ENCODE assay signal across 11 mouse cellular contexts in the genomic region with DNA sequence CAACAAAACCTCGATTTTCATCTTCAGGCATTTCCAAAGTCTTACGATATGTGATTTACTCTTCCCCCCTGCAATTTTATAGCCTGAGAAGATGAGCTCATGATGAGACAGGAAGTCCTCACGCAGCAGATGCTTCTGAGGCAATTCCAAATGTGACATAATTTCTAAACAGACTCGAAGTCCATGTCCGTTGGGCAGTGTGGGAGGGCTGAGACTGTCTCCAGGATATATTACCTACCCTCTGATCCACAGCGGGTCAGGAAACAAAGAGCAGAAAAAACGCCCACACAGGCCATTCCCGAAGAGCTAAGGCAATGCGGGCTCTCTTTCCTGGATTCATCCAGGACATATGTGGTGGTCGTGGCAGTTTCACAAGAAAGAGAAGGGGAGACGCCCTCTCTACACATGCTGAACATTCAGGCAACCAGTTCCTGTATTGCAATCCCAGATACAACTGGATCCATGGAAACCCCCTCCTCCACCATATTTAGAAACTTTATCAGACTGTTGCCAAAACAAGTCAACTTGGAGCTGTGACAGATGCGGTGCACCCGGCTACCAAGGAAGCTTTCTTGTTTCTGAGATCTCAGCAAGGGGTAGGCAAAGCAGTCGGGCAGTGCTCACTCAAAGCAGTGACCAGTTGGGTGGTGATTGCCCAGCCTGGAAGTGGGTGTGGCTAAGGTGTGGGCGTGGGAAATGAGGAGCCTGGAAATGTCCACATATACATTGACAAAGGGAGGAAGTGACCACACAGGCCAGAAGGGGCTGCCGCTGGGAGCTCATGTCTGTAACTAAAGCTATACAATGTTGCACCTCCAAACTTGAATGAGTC. TPM values are rescaled to one million over a fixed set of nuclear protein-coding genes. Genes with fewer than 3 reads are reported as not detected.
DNase-seq lines count a peak whose midpoint lies in the region; ATAC-seq and TF ChIP-seq lines count a peak whose summit lies in the region.
"Had no signal": no experiment of that assay in that cellular context is flagged by ENCODE, and none has a peak within 500 bp of the region (broad histone marks: within the 10 kb centered on the region; RNA-seq: fewer than 3 reads in every experiment).

No protein-coding gene starts in this region.

- H3K36me3 ChIP-seq in heart, embryonic 10.5 days = no peaks in the 10 kb centered on the region
- H3K36me3 ChIP-seq in kidney, postnatal 0 days (ENCODE audit: insufficient read depth, low read length) = no peaks in the 10 kb centered on the region
- H3K36me3 ChIP-seq in kidney, adult 2 months (ENCODE audit: control insufficient read depth, insufficient read depth, low read length) = no peaks in the 10 kb centered on the region
- H3K36me3 ChIP-seq: embryonic facial prominence, embryonic 12.5 days had no signal

- H3K27me3 ChIP-seq in heart, embryonic 10.5 days (ENCODE audit: insufficient read depth, poor library complexity, severe bottlenecking) = no peaks in the 10 kb centered on the region
- no peaks in the 10 kb centered on the region for H3K27me3 ChIP-seq in kidney, postnatal 0 days (ENCODE audit: insufficient read depth, low read length)
- H3K27me3 ChIP-seq in kidney, adult 2 months (replicated peaks; ENCODE audit: control insufficient read depth, insufficient read depth, low read length) = no peaks in the 10 kb centered on the region
- H3K27me3 ChIP-seq: embryonic facial prominence, embryonic 12.5 days had no signal

- H3K4me3 ChIP-seq in heart, embryonic 10.5 days = no peak overlapping the region
- no peak overlapping the region for H3K4me3 ChIP-seq in kidney, postnatal 0 days (replicated peaks; ENCODE audit: low read depth, low read length)
- H3K4me3 ChIP-seq in kidney, adult 2 months (ENCODE audit: insufficient read depth, low read depth, low read length) = no peak overlapping the region
- H3K4me3 ChIP-seq: embryonic facial prominence, embryonic 12.5 days had no signal

- no peaks in the 10 kb centered on the region for H3K9me3 ChIP-seq in heart, embryonic 10.5 days
- no peaks in the 10 kb centered on the region for H3K9me3 ChIP-seq in kidney, postnatal 0 days (replicated peaks; ENCODE audit: low read length)
- H3K9me3 ChIP-seq: embryonic facial prominence, embryonic 12.5 days had no signal

- H3K9ac ChIP-seq in kidney, postnatal 0 days (ENCODE audit: low read depth, low read length) = no peak overlapping the region
- H3K9ac ChIP-seq: embryonic facial prominence, embryonic 12.5 days; forebrain, postnatal 0 days had no signal

- no peak for TF ChIP-seq POLR2A in kidney, adult 2 months (IDR thresholded peaks at IDR 0.05; ENCODE audit: low read depth, low read length)

- WGBS in heart, embryonic 10.5 days = 66% methylated on average over 16 of the region's 16 CpGs
- WGBS in kidney, postnatal 0 days = 10% methylated on average over 16 of the region's 16 CpGs
- 15% methylated on average over 16 of the region's 16 CpGs for WGBS in kidney, adult 2 months

- no peak for DNase-seq in heart, embryonic 10.5 days (ENCODE audit: low spot score)
- no peak for DNase-seq in heart, postnatal 10 days
- DNase-seq in kidney, postnatal 0 days (ENCODE audit: low spot score) = peak; percentile 93
- no peak for DNase-seq in kidney, adult 2 months
- DNase-seq in thymus, postnatal 4 days = no peak
- no peak for DNase-seq in frontal cortex, adult 2 months (ENCODE audit: extremely low spot score in 1 of 2, low spot score in 1 of 2)
- DNase-seq: cerebellum, adult 9-10 months; forebrain, postnatal 0 days had no signal

- intact Hi-C loops in heart, postnatal 10 days (cut with DNase I) = loop anchor here (5.0 kb wide), 1 partner anchor 50 kb away; a partner anchor contains a TSS

- peaks cover 24% of the 10 kb centered on the region for H3K4me1 ChIP-seq in heart, embryonic 10.5 days
- peaks cover 6% of the 10 kb centered on the region; the same call in 1 of the 2 replicates for H3K4me1 ChIP-seq in kidney, postnatal 0 days (replicated peaks; ENCODE audit: insufficient read depth, low read length)
- no peaks in the 10 kb centered on the region for H3K4me1 ChIP-seq in kidney, adult 2 months (ENCODE audit: control insufficient read depth, insufficient read depth, low read length)

- ATAC-seq in kidney, postnatal 0 days (replicated peaks; ENCODE audit: low FRiP score, low read depth) = peak; percentile 73
- ATAC-seq in granulocyte monocyte progenitor cell, adult 5-6 weeks (replicated peaks; ENCODE audit: poor library complexity, severe bottlenecking) = peak; percentile 68
- ATAC-seq in megakaryocyte progenitor cell, adult 5-6 weeks (replicated peaks; ENCODE audit: poor library complexity) = peak; percentile 70
- ATAC-seq: forebrain, postnatal 0 days had no signal

- peak overlapping the region; percentile 25 for H3K4me2 ChIP-seq in kidney, postnatal 0 days (ENCODE audit: low read length)
- H3K4me2 ChIP-seq: embryonic facial prominence, embryonic 12.5 days had no signal

- no peak for TF ChIP-seq CTCF in kidney, postnatal 0 days (IDR thresholded peaks at IDR 0.05; ENCODE audit: low read depth)
- no peak for TF ChIP-seq CTCF in kidney, adult 2 months (conservative IDR thresholded peaks at IDR 0.05; ENCODE audit: insufficient read depth, insufficient read length, low read depth, low read length)

- H3K27ac ChIP-seq in heart, embryonic 10.5 days = 0 out of 2 replicates have a peak overlapping the region, but pooled peaks have one; percentile 47
- H3K27ac ChIP-seq in kidney, postnatal 0 days = peak overlapping the region; percentile 76
- no peak overlapping the region for H3K27ac ChIP-seq in kidney, adult 2 months (ENCODE audit: insufficient read depth, low read depth, low read length)
- H3K27ac ChIP-seq: embryonic facial prominence, embryonic 12.5 days had no signal

RNA-seq across cellular contexts. Expression of a gene that starts 51.1 kb away (rescaled TPM):
- 1.4 and 2.4 TPM in 2 replicates for polyA plus RNA-seq in heart, embryonic 10.5 days (2016; fragmentation: Nextera tagmentation; extraction: Ambion mirVana)
- 1 to 10 TPM; 1.2 to 2.2 TPM for total RNA-seq in heart, postnatal 10 days (2021)
- polyA plus RNA-seq in kidney, postnatal 0 days (2015; fragmentation: Nextera tagmentation; extraction: Ambion mirVana) = 0.98 and 1.1 TPM in 2 replicates
- 0.54 and 0.64 TPM in 2 replicates for polyA plus RNA-seq in kidney, adult 2 months (2012; rRNA removed)
- total RNA-seq in granulocyte monocyte progenitor cell, adult 5-6 weeks (2014; fragmentation: Nextera tagmentation) = not detected in 2 replicates
- total RNA-seq in granulocyte monocyte progenitor cell, adult 5-6 weeks (2017) = not detected in 2 replicates
- not detected in 2 replicates for total RNA-seq in megakaryocyte progenitor cell, adult 5-6 weeks (2015)
- not detected in 2 replicates for total RNA-seq in megakaryocyte progenitor cell, adult 5-6 weeks (2017)
- 0.19 and 0.32 TPM in 2 replicates for polyA plus RNA-seq in frontal cortex, adult 2 months (2012; rRNA removed)

RNA-seq across cellular contexts. Expression of a gene that starts 58.2 kb away (rescaled TPM):
- 0.36 and 1.1 TPM in 2 replicates for polyA plus RNA-seq in heart, embryonic 10.5 days (2016; fragmentation: Nextera tagmentation; extraction: Ambion mirVana)
- total RNA-seq in heart, postnatal 10 days (2021) = 1 to 10 TPM in 1 of 2 experiments, under 1 TPM in 1; 0.62 to 1.0 TPM
- 1.1 TPM in 2 replicates for polyA plus RNA-seq in kidney, postnatal 0 days (2015; fragmentation: Nextera tagmentation; extraction: Ambion mirVana)
- 3.5 and 3.7 TPM in 2 replicates for polyA plus RNA-seq in kidney, adult 2 months (2012; rRNA removed)
- not detected in 2 replicates for total RNA-seq in granulocyte monocyte progenitor cell, adult 5-6 weeks (2014; fragmentation: Nextera tagmentation)
- total RNA-seq in granulocyte monocyte progenitor cell, adult 5-6 weeks (2017) = not detected in 2 replicates
- 0.05 TPM in 1 of 2 replicates, not detected in the other for total RNA-seq in megakaryocyte progenitor cell, adult 5-6 weeks (2015)
- total RNA-seq in megakaryocyte progenitor cell, adult 5-6 weeks (2017) = 0.04 TPM in 1 of 2 replicates, not detected in the other
- 66.2 and 79.3 TPM in 2 replicates for polyA plus RNA-seq in frontal cortex, adult 2 months (2012; rRNA removed)

Comparison
In these comparisons a context has a peak if more than half of its experiments do, and no peak if none do; other contexts are left out.
1. RNA of a gene that starts 58.2 kb away (polyA plus RNA-seq): 66.2 to 79.3 TPM in frontal cortex, adult 2 months; 3.5 to 3.7 TPM in kidney, adult 2 months, 1.1 TPM in kidney, postnatal 0 days and 0.36 to 1.1 TPM in heart, embryonic 10.5 days; every median in the first group is over 10 times any median in the second.
2. Peak in every context shown above with its lines, with median percentiles within 50 percentile points of each other: ATAC-seq.